Mouse (Mus musculus) stomach, embryonic 14.5 days (tissue): ENCODE data around the gene Vti1a. TPM values are rescaled to one million over a fixed set of nuclear protein-coding genes. Genes with fewer than 3 reads are reported as not detected.

Experiments
- ATAC-seq: fragments of 200-750 bp; cut with Nextera tagmentation; 2 replicates; pipeline ENCODE4 v1.8.0; 2017; ENCODE audit warnings: low read depth, moderate TSS enrichment; ENCODE audit not compliant: insufficient number of reproducible peaks, insufficient read depth, low FRiP score
- H3K27ac ChIP-seq: fragments of 300-500 bp; sonication (generic); 2 replicates; pipeline ENCODE4 v1.5.1; 2014; ENCODE audit warnings: mild to moderate bottlenecking, low read length, moderate library complexity, mixed read lengths
- H3K27me3 ChIP-seq: fragments of 300-500 bp; sonication (generic); 2 replicates; pipeline ENCODE4 v1.6.1; 2014; ENCODE audit warnings: low read length, control low read depth, mixed read lengths; ENCODE audit not compliant: control insufficient read depth, insufficient read depth
- H3K36me3 ChIP-seq: fragments of 300-500 bp; sonication (generic); 2 replicates; pipeline ENCODE4 v1.6.1; 2014; ENCODE audit warnings: mild to moderate bottlenecking, control low read depth, low read length, moderate library complexity, mixed read lengths; ENCODE audit not compliant: control insufficient read depth, insufficient read depth
- H3K4me1 ChIP-seq: fragments of 300-500 bp; sonication (generic); 2 replicates; pipeline ENCODE4 v1.6.1; 2014; ENCODE audit warnings: low read length, control low read depth, mixed read lengths; ENCODE audit not compliant: control insufficient read depth, insufficient read depth
- H3K4me2 ChIP-seq: fragments of 300-500 bp; sonication (generic); replicated peaks from 2 replicates; pipeline ENCODE4 v1.6.1; 2014; ENCODE audit warnings: low read depth, low read length, control low read depth
- H3K4me3 ChIP-seq: fragments of 300-500 bp; sonication (generic); 2 replicates; pipeline ENCODE4 v1.5.1; 2014; ENCODE audit warnings: low read depth, low read length, control low read depth
- H3K9ac ChIP-seq: fragments of 300-500 bp; sonication (generic); replicated peaks from 2 replicates; pipeline ENCODE4 v1.6.1; 2014; ENCODE audit warnings: low read depth, mild to moderate bottlenecking, control low read depth, low read length, moderate library complexity, mixed read lengths
- H3K9me3 ChIP-seq: fragments of 300-500 bp; sonication (generic); 2 replicates; pipeline ENCODE4 v1.6.1; 2016; ENCODE audit warnings: low read depth, low read length, control low read depth; ENCODE audit not compliant: control insufficient read depth
- WGBS: fragments of 180-500 bp; shearing (Covaris S2); extraction: QIAGEN DNeasy Blood & Tissue Kit; methylation state at CpG from one replicate; pipeline ENCODE4 v1.1.7; 2014; 5-methylcytosine and 5-hydroxymethylcytosine counted together
- polyA plus RNA-seq: library from polyadenylated mRNA; unstranded; fragments of >200 nt; fragmentation: Nextera tagmentation; extraction: Ambion mirVana; gene quantifications from 2 replicates; pipeline ENCODE4 v1.2.1, GENCODE M21; 2014

Vti1a gene
- polyA plus RNA-seq, 1 experiment from 2014 or later: 27.2 TPM

GRCm38 (mm10) chr19:55377465-55377864, 61.4 kb downstream of the Vti1a start:
- Histone ChIP-seq H3K4me3 (no peak overlapping the region), H3K9me3 (no peaks in the 10 kb centered on the region), H3K27ac (no peak overlapping the region), H3K36me3 (no peaks in the 10 kb centered on the region), H3K4me2 (no peak overlapping the region), H3K9ac (no peak overlapping the region), H3K27me3 (no peaks in the 10 kb centered on the region), H3K4me1 (no peaks in the 10 kb centered on the region)
- 85% methylated on average over 4 of the region's 4 CpGs for WGBS
- no peak for ATAC-seq

- no peak overlapping the region for H3K4me3 ChIP-seq
- H3K4me1 ChIP-seq: no peaks in the 10 kb centered on the region
- H3K27ac ChIP-seq: no peak overlapping the region
- no peak overlapping the region for H3K4me2 ChIP-seq
- no peaks in the 10 kb centered on the region for H3K9me3 ChIP-seq
- H3K36me3 ChIP-seq: no peaks in the 10 kb centered on the region
- WGBS: 58% methylated on average over 2 of the region's 2 CpGs
- ATAC-seq: no peak
- no peak overlapping the region for H3K9ac ChIP-seq
- no peaks in the 10 kb centered on the region for H3K27me3 ChIP-seq
These were observed 62.8 kb downstream of the Vti1a start for GRCm38 (mm10) chr19:55378884-55379283.

GRCm38 (mm10) chr19:55380764-55381163, 64.7 kb downstream of the Vti1a start:
- H3K4me3 ChIP-seq: no peak overlapping the region
- H3K4me2 ChIP-seq: no peak overlapping the region
- no peaks in the 10 kb centered on the region for H3K27me3 ChIP-seq
- WGBS: 40% methylated on average over 12 of the region's 12 CpGs
- H3K4me1 ChIP-seq: no peaks in the 10 kb centered on the region
- no peak overlapping the region for H3K27ac ChIP-seq
- no peak overlapping the region for H3K9ac ChIP-seq
- no peaks in the 10 kb centered on the region for H3K36me3 ChIP-seq
- H3K9me3 ChIP-seq: no peaks in the 10 kb centered on the region
- no peak for ATAC-seq

GRCm38 (mm10) chr19:55381343-55381742, 65.2 kb downstream of the Vti1a start:
- Histone ChIP-seq H3K4me2 (no peak overlapping the region), H3K27ac (no peak overlapping the region), H3K27me3 (no peaks in the 10 kb centered on the region), H3K36me3 (no peaks in the 10 kb centered on the region), H3K9ac (no peak overlapping the region), H3K4me3 (no peak overlapping the region), H3K4me1 (no peaks in the 10 kb centered on the region), H3K9me3 (no peaks in the 10 kb centered on the region)
- 82% methylated on average over 7 of the region's 7 CpGs for WGBS
- no peak for ATAC-seq

- no peak overlapping the region for H3K4me3 ChIP-seq
- H3K27ac ChIP-seq: no peak overlapping the region
- WGBS: 73% methylated on average over 7 of the region's 7 CpGs
- no peak overlapping the region for H3K4me2 ChIP-seq
- no peak overlapping the region for H3K9ac ChIP-seq
- H3K9me3 ChIP-seq: no peaks in the 10 kb centered on the region
- no peaks in the 10 kb centered on the region for H3K4me1 ChIP-seq
- no peak for ATAC-seq
- no peaks in the 10 kb centered on the region for H3K36me3 ChIP-seq
- H3K27me3 ChIP-seq: no peaks in the 10 kb centered on the region
These were observed 66.7 kb downstream of the Vti1a start for GRCm38 (mm10) chr19:55382745-55383144.

GRCm38 (mm10) chr19:55384634-55385033, 68.5 kb downstream of the Vti1a start:
- Histone ChIP-seq H3K4me1 (0 out of 2 replicates have a peak, but pooled peaks cover 3% of the 10 kb centered on the region), H3K4me2 (no peak overlapping the region), H3K9ac (no peak overlapping the region), H3K27me3 (no peaks in the 10 kb centered on the region), H3K36me3 (no peaks in the 10 kb centered on the region), H3K27ac (no peak overlapping the region), H3K9me3 (no peaks in the 10 kb centered on the region), H3K4me3 (no peak overlapping the region)
- WGBS: 90% methylated on average over 15 of the region's 15 CpGs
- no peak for ATAC-seq

- H3K36me3 ChIP-seq: no peaks in the 10 kb centered on the region
- ATAC-seq: no peak
- H3K4me1 ChIP-seq: 0 out of 2 replicates have a peak, but pooled peaks cover 3% of the 10 kb centered on the region
- no peaks in the 10 kb centered on the region for H3K27me3 ChIP-seq
- no peak overlapping the region for H3K4me3 ChIP-seq
- peak overlapping the region; percentile 35 for H3K4me2 ChIP-seq
- 37% methylated on average over 10 of the region's 10 CpGs for WGBS
- H3K27ac ChIP-seq: no peak overlapping the region
- no peak overlapping the region for H3K9ac ChIP-seq
- H3K9me3 ChIP-seq: no peaks in the 10 kb centered on the region
These were observed 72.9 kb downstream of the Vti1a start for GRCm38 (mm10) chr19:55389019-55389418.

GRCm38 (mm10) chr19:55390323-55390722, 74.2 kb downstream of the Vti1a start:
- H3K27ac ChIP-seq: no peak overlapping the region

GRCm38 (mm10) chr19:55401638-55402037, 85.5 kb downstream of the Vti1a start:
- H3K4me1 ChIP-seq: no peaks in the 10 kb centered on the region
- no peak overlapping the region for H3K4me3 ChIP-seq
- H3K9ac ChIP-seq: no peak overlapping the region
- H3K27me3 ChIP-seq: no peaks in the 10 kb centered on the region
- no peaks in the 10 kb centered on the region; the same call in 1 of the 2 replicates for H3K36me3 ChIP-seq
- no peak overlapping the region for H3K27ac ChIP-seq
- no peak for ATAC-seq
- no peak overlapping the region for H3K4me2 ChIP-seq
- 84% methylated on average over 11 of the region's 11 CpGs for WGBS
- H3K9me3 ChIP-seq: no peaks in the 10 kb centered on the region

More at GRCm38 (mm10) chr19:55390323-55390722, 74.2 kb downstream of the Vti1a start:
- no peaks in the 10 kb centered on the region for H3K9me3 ChIP-seq
- 0 out of 2 replicates have a peak, but pooled peaks cover 3% of the 10 kb centered on the region for H3K4me1 ChIP-seq
- WGBS: 72% methylated on average over 11 of the region's 11 CpGs
- no peaks in the 10 kb centered on the region for H3K36me3 ChIP-seq
- no peak for ATAC-seq
- H3K4me2 ChIP-seq: no peak overlapping the region
- H3K27me3 ChIP-seq: no peaks in the 10 kb centered on the region
- no peak overlapping the region for H3K9ac ChIP-seq
- H3K4me3 ChIP-seq: no peak overlapping the region
